Comparison of ENCODE assay signal across 22 mouse cellular contexts in genomic region chr9:45533253-45533652, GRCm38 (mm10).
"Had no signal": no experiment of that assay in that cellular context is flagged by ENCODE, and none has a peak within 500 bp of the region (broad histone marks: within the 10 kb centered on the region; RNA-seq: fewer than 3 reads in every experiment).

No protein-coding gene starts in this region.

- H3K27me3 ChIP-seq: hindbrain, embryonic 12.5 days; intestine, embryonic 15.5 days had no signal

- H3K36me3 ChIP-seq: heart, embryonic 10.5 days; heart, embryonic 12.5 days; hindbrain, embryonic 10.5 days; hindbrain, embryonic 12.5 days; intestine, embryonic 15.5 days; limb, embryonic 13.5 days; limb, embryonic 15.5 days; liver, embryonic 12.5 days had no signal

- DNase-seq: gastrocnemius, adult 2 months; gastrocnemius, postnatal 10 days; gastrocnemius, postnatal 25 days; heart, adult 18-20 months; heart, postnatal 10 days; heart, postnatal 4 days; kidney, adult 18-20 months; kidney, adult 8-10 months; kidney, postnatal 10 days; kidney, postnatal 25 days; kidney, postnatal 4 days; left cerebral cortex, postnatal 4 days had no signal

- H3K27ac ChIP-seq: gastrocnemius, adult 2 months; heart, embryonic 10.5 days; hindbrain, embryonic 10.5 days; hindbrain, embryonic 12.5 days; hindbrain, embryonic 14.5 days; intestine, embryonic 15.5 days; left cerebral cortex, adult 2 months; limb, embryonic 13.5 days; limb, embryonic 15.5 days; liver, embryonic 12.5 days had no signal

- H3K4me3 ChIP-seq: gastrocnemius, adult 2 months; heart, embryonic 10.5 days; heart, embryonic 12.5 days; hindbrain, embryonic 10.5 days; hindbrain, embryonic 12.5 days; intestine, embryonic 15.5 days; left cerebral cortex, adult 2 months; limb, embryonic 13.5 days; limb, embryonic 15.5 days; liver, embryonic 12.5 days had no signal
